ENCODE assay signal across 28 mouse cellular contexts in genomic region chr8:104070949-104071348, GRCm38 (mm10). TPM values are rescaled to one million over a fixed set of nuclear protein-coding genes. Genes with fewer than 3 reads are reported as not detected.
DNase-seq lines count a peak whose midpoint lies in the region; ATAC-seq and TF ChIP-seq lines count a peak whose summit lies in the region.
"Had no signal": no experiment of that assay in that cellular context is flagged by ENCODE, and none has a peak within 500 bp of the region (broad histone marks: within the 10 kb centered on the region; RNA-seq: fewer than 3 reads in every experiment).

No protein-coding gene starts in this region.

- ATAC-seq in embryonic facial prominence, embryonic 15.5 days (ENCODE audit: insufficient number of reproducible peaks, low FRiP score, low TSS enrichment, low read depth) = no peak
- no peak for ATAC-seq in lung, embryonic 14.5 days (ENCODE audit: insufficient read depth)
- ATAC-seq: forebrain, embryonic 14.5 days; forebrain, postnatal 0 days; hindbrain, postnatal 0 days; inflammation-experienced regulatory T-cells, adult 6 months; Patski had no signal

- H3K4me3 ChIP-seq in embryonic facial prominence, embryonic 15.5 days (replicated peaks) = no peak overlapping the region
- no peak overlapping the region for H3K4me3 ChIP-seq in embryonic facial prominence, embryonic 10.5 days
- H3K4me3 ChIP-seq in lung, embryonic 14.5 days (ENCODE audit: low read depth, low read length) = no peak overlapping the region
- H3K4me3 ChIP-seq: gastrocnemius, adult 2 months; heart, embryonic 12.5 days; heart, embryonic 15.5 days had no signal

- peaks cover 25% of the 10 kb centered on the region for H3K4me1 ChIP-seq in embryonic facial prominence, embryonic 15.5 days
- peaks cover 17% of the 10 kb centered on the region for H3K4me1 ChIP-seq in embryonic facial prominence, embryonic 10.5 days
- no peaks in the 10 kb centered on the region for H3K4me1 ChIP-seq in lung, embryonic 14.5 days (ENCODE audit: insufficient read depth)
- H3K4me1 ChIP-seq: heart, embryonic 12.5 days; heart, embryonic 15.5 days had no signal

- no peaks in the 10 kb centered on the region for H3K36me3 ChIP-seq in embryonic facial prominence, embryonic 15.5 days
- no peaks in the 10 kb centered on the region for H3K36me3 ChIP-seq in embryonic facial prominence, embryonic 10.5 days (replicated peaks)
- H3K36me3 ChIP-seq in lung, embryonic 14.5 days (ENCODE audit: insufficient read depth) = no peaks in the 10 kb centered on the region
- H3K36me3 ChIP-seq: G1E; heart, embryonic 12.5 days; heart, embryonic 15.5 days had no signal

- 0 out of 2 replicates have a peak overlapping the region, but pooled peaks have one; percentile 39 for H3K27ac ChIP-seq in embryonic facial prominence, embryonic 15.5 days (replicated peaks)
- H3K27ac ChIP-seq in embryonic facial prominence, embryonic 10.5 days (replicated peaks) = no peak overlapping the region
- no peak overlapping the region for H3K27ac ChIP-seq in lung, embryonic 14.5 days (ENCODE audit: low read depth)
- H3K27ac ChIP-seq: gastrocnemius, adult 2 months; heart, embryonic 15.5 days; hindbrain, embryonic 14.5 days; hindbrain, postnatal 0 days had no signal

- TF ChIP-seq CTCF in lung, embryonic 14.5 days (IDR thresholded peaks at IDR 0.05; ENCODE audit: low read depth) = no peak

- no peak overlapping the region for H3K4me2 ChIP-seq in embryonic facial prominence, embryonic 15.5 days (replicated peaks)
- H3K4me2 ChIP-seq in lung, embryonic 14.5 days = no peak overlapping the region
- H3K4me2 ChIP-seq: heart, embryonic 12.5 days; heart, embryonic 15.5 days; hindbrain, embryonic 14.5 days had no signal

- H3K9ac ChIP-seq in embryonic facial prominence, embryonic 15.5 days = no peak overlapping the region
- H3K9ac ChIP-seq in lung, embryonic 14.5 days = no peak overlapping the region
- H3K9ac ChIP-seq: forebrain, postnatal 0 days; heart, embryonic 12.5 days; heart, embryonic 15.5 days; hindbrain, embryonic 14.5 days had no signal

- WGBS in embryonic facial prominence, embryonic 15.5 days = 69% methylated on average over 10 of the region's 10 CpGs
- WGBS in embryonic facial prominence, embryonic 10.5 days = 93% methylated on average over 10 of the region's 10 CpGs
- 70% methylated on average over 10 of the region's 10 CpGs for WGBS in lung, embryonic 14.5 days

- no peaks in the 10 kb centered on the region for H3K9me3 ChIP-seq in embryonic facial prominence, embryonic 15.5 days (replicated peaks)
- H3K9me3 ChIP-seq in embryonic facial prominence, embryonic 10.5 days = no peaks in the 10 kb centered on the region
- H3K9me3 ChIP-seq in lung, embryonic 14.5 days (ENCODE audit: low read depth, low read length) = no peaks in the 10 kb centered on the region
- H3K9me3 ChIP-seq: heart, embryonic 12.5 days; heart, embryonic 15.5 days had no signal

- no peaks in the 10 kb centered on the region for H3K27me3 ChIP-seq in embryonic facial prominence, embryonic 15.5 days
- H3K27me3 ChIP-seq in embryonic facial prominence, embryonic 10.5 days (replicated peaks; ENCODE audit: low read depth, poor library complexity, severe bottlenecking) = no peaks in the 10 kb centered on the region
- H3K27me3 ChIP-seq in lung, embryonic 14.5 days (ENCODE audit: insufficient read depth, low read length) = no peaks in the 10 kb centered on the region
- H3K27me3 ChIP-seq: CH12.LX; heart, embryonic 12.5 days; heart, embryonic 15.5 days; Patski had no signal

- no peak for DNase-seq in embryonic facial prominence, embryonic 10.5 days (ENCODE audit: low spot score)
- peak; percentile 37 for DNase-seq in lung, embryonic 14.5 days
- no peak for DNase-seq in lung, postnatal 25 days (ENCODE audit: low spot score)
- peak; percentile 1 for DNase-seq in right cerebral cortex, postnatal 4 days
- DNase-seq in right cerebral cortex, postnatal 36 days (ENCODE audit: low spot score in 2 of 2) = no peak
- DNase-seq: adrenal gland, postnatal 10 days; adrenal gland, postnatal 36 days; B cell, adult 2 months; cerebellum, adult 18-20 months; cerebellum, adult 9-10 months; cerebellum, postnatal 36 days; embryo, embryonic 11 days; forebrain, postnatal 0 days; gastrocnemius, adult 2 months; gastrocnemius, postnatal 14 days; heart, adult 18-20 months; heart, postnatal 10 days; heart, postnatal 36 days had no signal

RNA-seq across cellular contexts. Expression of gene Cdh5, which starts 30.5 kb away (rescaled TPM):
- 32.7 and 33.3 TPM in 2 replicates for polyA plus RNA-seq in embryonic facial prominence, embryonic 15.5 days (2015; fragmentation: Nextera tagmentation; extraction: Ambion mirVana)
- 15.4 and 15.6 TPM in 2 replicates for polyA plus RNA-seq in embryonic facial prominence, embryonic 10.5 days (2016; fragmentation: Nextera tagmentation; extraction: Ambion mirVana)
- polyA plus RNA-seq in lung, embryonic 14.5 days (2014; fragmentation: Nextera tagmentation; extraction: Ambion mirVana) = 69.8 and 71.5 TPM in 2 replicates
- polyA plus RNA-seq: G1E, Patski had no signal

Comparison
In these comparisons a context has a peak if more than half of its experiments do, and no peak if none do; other contexts are left out.
1. DNase-seq: peak in lung, embryonic 14.5 days (single experiment) and right cerebral cortex, postnatal 4 days (single experiment); none in embryonic facial prominence, embryonic 10.5 days (single experiment), lung, postnatal 25 days (single experiment) and right cerebral cortex, postnatal 36 days (0 of 2).